Mouse (Mus musculus) forebrain, embryonic 13.5 days (tissue): ENCODE data around the gene Pde3a. TPM values are rescaled to one million over a fixed set of nuclear protein-coding genes. Genes with fewer than 3 reads are reported as not detected.

Experiments used
- ATAC-seq: fragments of 200-750 bp; cut with Nextera tagmentation; 2 replicates; pipeline ENCODE4 v1.8.0; 2017
- H3K27ac ChIP-seq: fragments of 300-500 bp; sonication (generic); 2 replicates; pipeline ENCODE4 v1.5.1; 2015; ENCODE audit warnings: inconsistent platforms, mild to moderate bottlenecking, moderate library complexity
- H3K27me3 ChIP-seq: fragments of 300-500 bp; sonication (generic); 2 replicates; pipeline ENCODE4 v1.6.1; 2015; ENCODE audit warnings: mild to moderate bottlenecking, inconsistent platforms
- H3K36me3 ChIP-seq: fragments of 300-500 bp; sonication (generic); 2 replicates; pipeline ENCODE4 v1.6.1; 2015; ENCODE audit warnings: mild to moderate bottlenecking, inconsistent platforms; ENCODE audit not compliant: poor library complexity, severe bottlenecking
- H3K4me1 ChIP-seq: fragments of 300-500 bp; sonication (generic); 2 replicates; pipeline ENCODE4 v1.6.1; 2015; ENCODE audit warnings: inconsistent platforms
- H3K4me2 ChIP-seq: fragments of 300-500 bp; sonication (generic); 2 replicates; pipeline ENCODE4 v1.6.1; 2015; ENCODE audit warnings: inconsistent platforms, mild to moderate bottlenecking, moderate library complexity
- H3K4me3 ChIP-seq: fragments of 300-500 bp; sonication (generic); 2 replicates; pipeline ENCODE4 v1.5.1; 2015; ENCODE audit warnings: mild to moderate bottlenecking, inconsistent platforms
- H3K9ac ChIP-seq: fragments of 300-500 bp; sonication (generic); 2 replicates; pipeline ENCODE4 v1.6.1; 2015; ENCODE audit warnings: mild to moderate bottlenecking, inconsistent platforms
- H3K9me3 ChIP-seq: fragments of 300-500 bp; sonication (generic); replicated peaks from 2 replicates; pipeline ENCODE4 v1.6.1; 2016; ENCODE audit warnings: inconsistent platforms
- WGBS: fragments of 180-500 bp; shearing (Covaris S2); methylation state at CpG from one replicate; pipeline ENCODE4 v1.1.7; 2015; 5-methylcytosine and 5-hydroxymethylcytosine counted together
- polyA plus RNA-seq: library from polyadenylated mRNA; unstranded; fragments of >200 nt; fragmentation: Nextera tagmentation; extraction: Ambion mirVana; gene quantifications from 2 replicates; pipeline ENCODE4 v1.2.1, GENCODE M21; 2015

Gene Pde3a
- 0.84 and 0.96 TPM in 2 replicates for polyA plus RNA-seq

GRCm38 (mm10) chr6:141248691-141249584, at the start of gene Pde3a:
TSS of gene Pde3a (plus strand) at chr6:141249269.
- Histone ChIP-seq H3K27ac (no peak within 1 kb of the TSS), H3K4me1 (peaks cover 12% of the 10 kb centered on the region), H3K9ac (peak within 1 kb of the TSS; percentile 66), H3K4me2 (peak within 1 kb of the TSS; percentile 97), H3K4me3 (peak within 1 kb of the TSS; percentile 64), H3K36me3 (no peaks in the 10 kb centered on the region), H3K9me3 (no peaks in the 10 kb centered on the region), H3K27me3 (peaks cover 39% of the 10 kb centered on the region)
- ATAC-seq, result peak; percentile 63
- 0% methylated on average over 26 of the region's 28 CpGs for WGBS

- no peak overlapping the region for H3K27ac ChIP-seq
- H3K4me1 ChIP-seq, result no peaks in the 10 kb centered on the region
- H3K9ac ChIP-seq, result no peak overlapping the region
- H3K4me2 ChIP-seq, result no peak overlapping the region
- no peak overlapping the region for H3K4me3 ChIP-seq
- ATAC-seq, result peak; percentile 41; the same call in 1 of the 2 replicates
- no peaks in the 10 kb centered on the region for H3K36me3 ChIP-seq
- H3K9me3 ChIP-seq, result no peaks in the 10 kb centered on the region
- no peaks in the 10 kb centered on the region for H3K27me3 ChIP-seq
These were observed 48.9 kb upstream of the Pde3a start for GRCm38 (mm10) chr6:141200173-141200615.

GRCm38 (mm10) chr6:141207531-141207930, 41.5 kb upstream of the Pde3a start:
- no peaks in the 10 kb centered on the region for H3K4me1 ChIP-seq
- no peak overlapping the region for H3K9ac ChIP-seq
- H3K9me3 ChIP-seq, result no peaks in the 10 kb centered on the region
- WGBS, result 90% methylated on average over 6 of the region's 6 CpGs
- H3K4me3 ChIP-seq, result no peak overlapping the region
- H3K27me3 ChIP-seq, result no peaks in the 10 kb centered on the region
- no peak overlapping the region for H3K27ac ChIP-seq
- no peaks in the 10 kb centered on the region for H3K36me3 ChIP-seq
- ATAC-seq, result no peak
- no peak overlapping the region for H3K4me2 ChIP-seq

- no peak for ATAC-seq
- H3K4me3 ChIP-seq, result no peak overlapping the region
- H3K9ac ChIP-seq, result no peak overlapping the region
- H3K4me2 ChIP-seq, result no peak overlapping the region
- H3K36me3 ChIP-seq, result no peaks in the 10 kb centered on the region
- no peaks in the 10 kb centered on the region for H3K9me3 ChIP-seq
- no peaks in the 10 kb centered on the region for H3K27me3 ChIP-seq
- WGBS, result 81% methylated on average over 1 of the region's 1 CpGs
- H3K27ac ChIP-seq, result no peak overlapping the region
- no peaks in the 10 kb centered on the region for H3K4me1 ChIP-seq
These were observed 40.7 kb upstream of the Pde3a start for GRCm38 (mm10) chr6:141208283-141208872.

GRCm38 (mm10) chr6:141210021-141210420, 39.0 kb upstream of the Pde3a start:
- Histone ChIP-seq H3K9ac (no peak overlapping the region), H3K4me3 (no peak overlapping the region), H3K4me2 (no peak overlapping the region), H3K27ac (no peak overlapping the region), H3K36me3 (no peaks in the 10 kb centered on the region), H3K27me3 (no peaks in the 10 kb centered on the region), H3K4me1 (no peaks in the 10 kb centered on the region), H3K9me3 (no peaks in the 10 kb centered on the region)
- no peak for ATAC-seq
- 95% methylated on average over 3 of the region's 3 CpGs for WGBS

- no peak overlapping the region for H3K9ac ChIP-seq
- H3K27me3 ChIP-seq, result no peaks in the 10 kb centered on the region
- WGBS, result 71% methylated on average over 3 of the region's 3 CpGs
These were observed 28.0 kb upstream of the Pde3a start for GRCm38 (mm10) chr6:141221081-141221480.

GRCm38 (mm10) chr6:141226851-141227657, 22.0 kb upstream of the Pde3a start:
- Histone ChIP-seq H3K27ac (no peak overlapping the region), H3K4me2 (no peak overlapping the region), H3K27me3 (no peaks in the 10 kb centered on the region), H3K4me1 (no peaks in the 10 kb centered on the region), H3K9me3 (no peaks in the 10 kb centered on the region), H3K4me3 (no peak overlapping the region), H3K36me3 (no peaks in the 10 kb centered on the region), H3K9ac (no peak overlapping the region)
- ATAC-seq, result no peak
- WGBS, result 89% methylated on average over 15 of the region's 15 CpGs

More at GRCm38 (mm10) chr6:141221081-141221480, 28.0 kb upstream of the Pde3a start:
- H3K4me3 ChIP-seq, result no peak overlapping the region
- H3K4me2 ChIP-seq, result no peak overlapping the region
- H3K9me3 ChIP-seq, result no peaks in the 10 kb centered on the region
- H3K27ac ChIP-seq, result no peak overlapping the region
- no peaks in the 10 kb centered on the region for H3K4me1 ChIP-seq
- ATAC-seq, result no peak
- no peaks in the 10 kb centered on the region for H3K36me3 ChIP-seq

- Histone ChIP-seq H3K27me3 (no peaks in the 10 kb centered on the region), H3K4me3 (no peak overlapping the region), H3K36me3 (no peaks in the 10 kb centered on the region), H3K27ac (no peak overlapping the region), H3K9me3 (no peaks in the 10 kb centered on the region), H3K9ac (no peak overlapping the region), H3K4me2 (no peak overlapping the region), H3K4me1 (no peaks in the 10 kb centered on the region)
- ATAC-seq, result no peak
- WGBS, result 74% methylated on average over 3 of the region's 3 CpGs
These were observed 21.4 kb upstream of the Pde3a start for GRCm38 (mm10) chr6:141227658-141228005.

- H3K36me3 ChIP-seq, result no peaks in the 10 kb centered on the region
- H3K9me3 ChIP-seq, result no peaks in the 10 kb centered on the region
- H3K9ac ChIP-seq, result no peak overlapping the region
- no peaks in the 10 kb centered on the region for H3K4me1 ChIP-seq
- H3K27ac ChIP-seq, result no peak overlapping the region
- H3K4me3 ChIP-seq, result no peak overlapping the region
- 86% methylated on average over 6 of the region's 6 CpGs for WGBS
- H3K27me3 ChIP-seq, result no peaks in the 10 kb centered on the region
- H3K4me2 ChIP-seq, result no peak overlapping the region
- no peak for ATAC-seq
These were observed 16.2 kb upstream of the Pde3a start for GRCm38 (mm10) chr6:141232756-141233382.

- Histone ChIP-seq H3K9ac (no peak overlapping the region), H3K4me3 (no peak overlapping the region), H3K9me3 (no peaks in the 10 kb centered on the region), H3K36me3 (no peaks in the 10 kb centered on the region), H3K27me3 (no peaks in the 10 kb centered on the region), H3K4me2 (no peak overlapping the region), H3K4me1 (no peaks in the 10 kb centered on the region), H3K27ac (no peak overlapping the region)
- 81% methylated on average over 1 of the region's 1 CpGs for WGBS
- ATAC-seq, result no peak
These were observed 7.3 kb upstream of the Pde3a start for GRCm38 (mm10) chr6:141241809-141242208.

GRCm38 (mm10) chr6:141245089-141245488, 4.0 kb upstream of the Pde3a start:
- Histone ChIP-seq H3K4me2 (no peak overlapping the region), H3K4me1 (peaks cover 8% of the 10 kb centered on the region), H3K36me3 (no peaks in the 10 kb centered on the region), H3K27me3 (peaks cover 17% of the 10 kb centered on the region; the same call in 1 of the 2 replicates), H3K9ac (no peak overlapping the region), H3K4me3 (no peak overlapping the region), H3K27ac (no peak overlapping the region), H3K9me3 (no peaks in the 10 kb centered on the region)
- ATAC-seq, result no peak
- 89% methylated on average over 4 of the region's 4 CpGs for WGBS
